Mouse (Mus musculus): Measurements from ENCODE around the gene Bid. TPM values are rescaled to one million over a fixed set of nuclear protein-coding genes. Genes with fewer than 3 reads are reported as not detected.

Bid gene
- 17.5 and 19.4 TPM in 2 replicates for polyA plus RNA-seq (2016; fragmentation: Nextera tagmentation; extraction: Ambion mirVana)

DNA sequence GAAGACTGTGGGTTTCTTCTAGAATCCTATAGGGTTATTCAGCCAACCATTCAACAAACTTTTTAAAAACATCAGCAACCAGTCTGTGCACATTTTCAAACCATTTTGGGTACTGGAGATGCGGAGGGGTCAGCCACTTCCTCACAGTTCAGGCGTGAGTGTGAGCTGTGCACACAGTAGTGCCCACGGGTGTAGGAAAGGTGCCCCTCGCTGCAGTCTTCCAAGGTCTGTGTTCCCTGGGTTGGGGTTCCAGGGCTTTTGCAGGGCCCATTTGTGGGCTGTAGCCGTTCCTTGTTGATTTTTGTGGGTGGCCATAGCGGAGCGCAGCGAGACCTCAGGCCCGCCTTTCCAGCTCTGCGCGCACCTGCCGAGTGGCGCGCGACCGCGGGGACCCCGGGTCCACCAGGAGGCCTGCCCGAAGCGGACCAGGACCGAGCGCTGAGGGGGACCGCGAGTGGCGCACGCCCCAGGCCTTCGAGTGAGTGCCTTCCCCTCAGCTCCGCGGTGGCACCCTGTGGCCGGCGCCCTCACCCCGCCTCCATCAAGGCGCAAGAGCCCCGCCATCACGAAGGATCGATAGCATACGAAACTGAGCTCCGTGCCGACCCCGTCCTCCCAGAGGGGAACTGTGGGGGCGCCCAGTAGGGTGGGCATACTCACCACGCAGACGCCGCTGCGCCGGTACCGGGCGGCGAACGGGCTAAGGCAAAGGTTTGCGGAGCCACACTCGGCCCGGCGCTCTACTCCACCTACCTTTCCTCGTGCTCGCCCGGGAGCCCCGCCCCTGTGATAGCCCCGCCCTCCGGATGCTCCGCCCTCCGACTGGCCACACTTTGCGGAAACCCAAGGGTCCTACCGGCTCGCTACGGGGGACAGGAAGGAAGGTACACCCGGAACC, at the start of gene Bid:
Gene Bid, minus strand, starts transcription at position 780 of the 898 bp plus-strand sequence.
- Histone ChIP-seq H3K36me3 (no peaks in the 10 kb centered on the region), H3K4me3 (peak within 1 kb of the TSS; percentile 69), H3K4me1 (peaks cover 12% of the 10 kb centered on the region; the same call in 1 of the 2 replicates), H3K27me3 (peaks cover 13% of the 10 kb centered on the region), H3K9ac (peak within 1 kb of the TSS; percentile 71), H3K27ac (no peak within 1 kb of the TSS), H3K4me2 (replicated peaks) (peak within 1 kb of the TSS; percentile 98), H3K9me3 (replicated peaks) (no peaks in the 10 kb centered on the region; the same call in 1 of the 2 replicates)
- under 1% methylated on average over 61 of the region's 67 CpGs for WGBS
- peak; percentile 92 for ATAC-seq (ENCODE audit: low FRiP score)

DNA sequence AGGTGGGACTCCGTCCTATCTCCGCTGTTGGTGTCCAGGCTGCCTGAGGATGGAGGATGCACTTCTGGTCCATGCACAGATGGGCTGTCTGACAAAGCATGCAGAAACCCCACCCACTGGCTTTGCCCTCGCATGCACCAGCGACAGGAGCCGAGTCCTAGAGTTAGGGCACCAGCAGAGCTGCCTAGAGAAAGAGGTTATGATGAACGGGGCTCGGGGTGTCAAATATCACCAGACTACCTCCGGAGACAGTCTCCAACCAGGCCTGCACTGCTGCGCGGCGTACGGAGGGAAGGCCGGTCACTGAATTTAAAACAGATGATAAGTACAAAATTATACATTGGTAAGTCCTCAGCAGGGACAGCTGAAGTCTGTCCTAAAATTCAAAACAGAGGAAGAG, 49.2 kb upstream of the Bid start:
- H3K4me2 ChIP-seq (replicated peaks): no peak overlapping the region
- ATAC-seq (ENCODE audit: low FRiP score): no peak
- no peak overlapping the region for H3K4me3 ChIP-seq
- 72% methylated on average over 13 of the region's 13 CpGs for WGBS
- H3K9ac ChIP-seq: no peak overlapping the region
- no peaks in the 10 kb centered on the region for H3K4me1 ChIP-seq
- no peak overlapping the region for H3K27ac ChIP-seq
- no peaks in the 10 kb centered on the region for H3K9me3 ChIP-seq (replicated peaks)
- H3K27me3 ChIP-seq: no peaks in the 10 kb centered on the region
- peaks cover 15% of the 10 kb centered on the region for H3K36me3 ChIP-seq

- Histone ChIP-seq H3K4me2 (replicated peaks) (no peak overlapping the region), H3K9ac (no peak overlapping the region), H3K4me1 (no peaks in the 10 kb centered on the region), H3K36me3 (peaks cover 16% of the 10 kb centered on the region), H3K27ac (no peak overlapping the region), H3K9me3 (replicated peaks) (no peaks in the 10 kb centered on the region), H3K27me3 (no peaks in the 10 kb centered on the region), H3K4me3 (no peak overlapping the region)
- whole genome bisulfite sequencing: 90% methylated on average over 3 of the region's 3 CpGs
- ATAC-seq (ENCODE audit: low FRiP score): no peak
Observed at GRCm38 (mm10) chr6:120964179-120964578, 47.5 kb upstream of the Bid start.

GRCm38 (mm10) chr6:120960338-120961030, 43.8 kb upstream of the Bid start:
- no peak for ATAC-seq (ENCODE audit: low FRiP score)
- H3K36me3 ChIP-seq: peaks cover 42% of the 10 kb centered on the region
- 89% methylated on average over 9 of the region's 9 CpGs for WGBS

DNA sequence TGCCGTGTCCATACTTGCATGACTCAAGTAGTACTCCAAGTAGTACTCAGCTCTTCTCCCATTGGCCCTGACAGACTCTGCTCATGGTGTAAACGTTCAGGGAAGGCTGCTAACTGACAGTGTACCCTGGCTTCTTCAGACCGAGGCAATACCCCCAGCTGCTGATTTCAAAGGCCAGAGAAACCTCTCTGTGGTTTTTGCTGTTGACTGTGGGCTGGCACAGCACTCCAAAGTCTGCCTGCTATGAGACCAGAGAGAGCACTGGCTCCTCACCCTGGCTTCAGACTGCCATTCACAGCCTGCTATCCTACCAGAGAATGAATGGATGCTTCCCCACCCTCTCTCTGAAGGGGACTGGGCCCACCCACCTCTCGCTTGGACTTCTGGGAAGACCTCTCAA, 40.7 kb upstream of the Bid start:
- ATAC-seq (ENCODE audit: low FRiP score): no peak
- H3K27me3 ChIP-seq: no peaks in the 10 kb centered on the region
- no peaks in the 10 kb centered on the region for H3K9me3 ChIP-seq (replicated peaks)
- no peak overlapping the region for H3K4me2 ChIP-seq (replicated peaks)
- H3K36me3 ChIP-seq: peaks cover 45% of the 10 kb centered on the region
- H3K4me3 ChIP-seq: no peak overlapping the region
- H3K4me1 ChIP-seq: no peaks in the 10 kb centered on the region
- no peak overlapping the region for H3K27ac ChIP-seq
- 87% methylated on average over 4 of the region's 4 CpGs for WGBS
- H3K9ac ChIP-seq: no peak overlapping the region

More at GRCm38 (mm10) chr6:120960338-120961030, 43.8 kb upstream of the Bid start:
- no peaks in the 10 kb centered on the region for H3K4me1 ChIP-seq
- no peak overlapping the region for H3K4me3 ChIP-seq
- no peak overlapping the region for H3K9ac ChIP-seq
- no peak overlapping the region for H3K27ac ChIP-seq
- H3K27me3 ChIP-seq: no peaks in the 10 kb centered on the region
- no peak overlapping the region for H3K4me2 ChIP-seq (replicated peaks)
- no peaks in the 10 kb centered on the region for H3K9me3 ChIP-seq (replicated peaks)

DNA sequence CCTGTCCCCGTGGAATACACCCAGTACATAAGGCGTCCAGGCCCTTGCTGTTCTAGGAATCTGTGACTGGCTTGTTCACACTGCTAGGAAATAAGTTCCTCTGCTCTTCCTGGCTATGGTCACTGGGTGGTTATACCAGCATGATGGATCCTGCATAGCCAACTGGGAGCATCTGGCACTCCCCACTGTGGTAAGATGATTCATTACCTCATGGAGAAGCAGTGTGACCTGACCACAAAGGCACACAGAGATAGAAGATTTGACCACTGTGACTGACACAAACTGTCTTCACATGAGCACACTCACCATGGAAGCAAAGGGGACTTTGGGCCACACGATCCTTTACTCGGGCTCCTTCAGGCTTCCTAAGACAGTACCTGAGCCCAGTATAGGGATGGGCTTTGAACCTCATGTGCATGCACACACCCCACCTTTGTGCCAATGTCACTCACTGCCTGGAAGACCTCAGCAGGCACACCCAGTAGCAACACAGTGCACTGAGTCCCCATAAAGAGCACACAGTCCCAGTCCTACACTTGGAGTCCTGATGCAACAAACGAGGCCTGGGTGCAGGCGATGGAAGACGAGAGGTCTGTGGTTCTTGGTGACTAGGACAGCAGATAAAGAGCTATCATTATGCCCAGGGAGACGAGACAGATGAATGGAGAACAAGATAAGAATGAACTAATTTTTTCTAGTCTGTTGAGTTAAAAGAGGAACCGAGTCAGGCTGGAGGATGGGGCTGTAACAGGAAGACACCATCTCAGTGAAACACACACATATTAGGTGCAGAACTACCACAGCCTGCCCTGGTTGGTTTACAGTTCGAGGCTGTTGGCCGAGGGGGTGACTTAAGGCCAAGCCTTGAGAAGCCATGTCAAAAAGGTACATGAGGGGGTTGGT, 39.9 kb upstream of the Bid start:
- Histone ChIP-seq H3K27me3 (no peaks in the 10 kb centered on the region), H3K27ac (no peak overlapping the region), H3K9ac (no peak overlapping the region), H3K36me3 (peaks cover 50% of the 10 kb centered on the region), H3K4me3 (no peak overlapping the region), H3K9me3 (replicated peaks) (no peaks in the 10 kb centered on the region), H3K4me1 (no peaks in the 10 kb centered on the region), H3K4me2 (replicated peaks) (no peak overlapping the region)
- ATAC-seq (ENCODE audit: low FRiP score): no peak
- WGBS: 91% methylated on average over 11 of the region's 11 CpGs

DNA sequence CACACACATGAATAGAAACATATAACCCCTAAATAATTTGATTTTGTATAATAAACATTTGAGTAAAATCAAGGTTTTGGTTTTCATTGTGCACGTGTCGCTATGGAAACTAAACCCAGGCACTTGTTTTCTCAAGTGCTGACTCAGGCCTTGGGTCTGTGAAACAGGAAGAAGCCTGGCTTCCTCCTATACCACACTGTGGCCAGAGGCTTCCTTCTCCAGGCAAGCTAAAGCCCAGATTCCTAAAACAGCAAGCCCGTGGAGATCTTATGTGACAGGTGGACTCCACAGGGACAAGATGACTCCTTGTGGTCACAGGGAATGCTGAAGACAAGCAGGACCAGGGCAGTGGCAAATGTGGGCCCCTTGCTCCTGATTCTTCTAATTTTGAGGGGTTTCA, 38.6 kb upstream of the Bid start:
- Histone ChIP-seq H3K27ac (no peak overlapping the region), H3K4me3 (no peak overlapping the region), H3K27me3 (no peaks in the 10 kb centered on the region), H3K9me3 (replicated peaks) (no peaks in the 10 kb centered on the region), H3K36me3 (peaks cover 51% of the 10 kb centered on the region), H3K4me2 (replicated peaks) (no peak overlapping the region), H3K9ac (no peak overlapping the region), H3K4me1 (no peaks in the 10 kb centered on the region)
- WGBS: 92% methylated on average over 3 of the region's 3 CpGs
- no peak for ATAC-seq (ENCODE audit: low FRiP score)

DNA sequence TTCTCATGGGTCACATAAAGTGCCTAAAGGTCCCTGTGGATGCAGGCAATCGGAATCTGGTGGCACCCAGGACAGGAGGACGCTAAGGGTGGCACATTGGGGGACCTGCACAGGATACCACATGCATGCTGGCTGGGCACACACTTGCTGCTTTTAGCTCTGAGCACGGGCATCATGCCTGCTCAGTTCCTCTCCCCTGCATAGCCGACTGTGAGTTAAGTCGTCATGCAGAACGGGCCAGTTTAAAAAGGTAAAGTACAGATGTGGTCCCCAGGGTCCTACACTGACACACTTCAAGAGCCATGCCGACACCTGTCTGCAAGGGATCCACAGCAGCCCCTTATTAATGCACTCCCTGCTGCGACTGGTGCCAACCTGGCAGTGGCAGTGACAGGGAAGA, 37.6 kb upstream of the Bid start:
- H3K36me3 ChIP-seq: peaks cover 55% of the 10 kb centered on the region
- ATAC-seq (ENCODE audit: low FRiP score): no peak

DNA sequence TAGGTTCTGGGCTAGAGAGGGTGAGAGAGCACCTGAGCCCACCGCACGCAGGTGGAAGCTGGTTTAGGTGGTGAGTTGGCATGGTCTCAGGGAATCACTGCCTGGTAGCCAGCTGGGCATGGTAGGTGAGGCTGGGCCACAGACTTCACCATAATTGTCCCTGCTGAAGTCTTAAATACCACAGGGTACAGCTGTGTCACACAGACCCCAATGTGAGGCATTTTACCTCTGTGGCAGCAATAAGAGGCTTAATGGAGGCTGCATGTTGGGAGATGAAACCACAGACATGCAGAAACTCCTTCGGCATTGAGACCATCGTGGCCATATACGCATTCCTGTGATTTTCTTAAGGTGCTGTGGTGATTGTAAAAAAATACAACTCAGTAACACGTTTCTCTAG, 35.8 kb upstream of the Bid start:
- H3K4me2 ChIP-seq (replicated peaks): no peak overlapping the region
- H3K4me1 ChIP-seq: no peaks in the 10 kb centered on the region
- H3K36me3 ChIP-seq: peaks cover 49% of the 10 kb centered on the region
- no peak overlapping the region for H3K4me3 ChIP-seq
- H3K9me3 ChIP-seq (replicated peaks): no peaks in the 10 kb centered on the region
- no peaks in the 10 kb centered on the region for H3K27me3 ChIP-seq
- 94% methylated on average over 6 of the region's 6 CpGs for WGBS
- no peak overlapping the region for H3K27ac ChIP-seq
- ATAC-seq (ENCODE audit: low FRiP score): no peak
- no peak overlapping the region for H3K9ac ChIP-seq

More for the DNA sequence above, 37.6 kb upstream of the Bid start:
- WGBS: 89% methylated on average over 8 of the region's 8 CpGs
- H3K9me3 ChIP-seq (replicated peaks): no peaks in the 10 kb centered on the region
- H3K4me3 ChIP-seq: no peak overlapping the region
- no peaks in the 10 kb centered on the region for H3K27me3 ChIP-seq
- no peaks in the 10 kb centered on the region for H3K4me1 ChIP-seq
- no peak overlapping the region for H3K4me2 ChIP-seq (replicated peaks)
- no peak overlapping the region for H3K27ac ChIP-seq
- no peak overlapping the region for H3K9ac ChIP-seq

- Histone ChIP-seq H3K27me3 (no peaks in the 10 kb centered on the region), H3K9ac (no peak overlapping the region), H3K4me3 (no peak overlapping the region), H3K27ac (no peak overlapping the region), H3K9me3 (replicated peaks) (no peaks in the 10 kb centered on the region), H3K4me1 (no peaks in the 10 kb centered on the region), H3K36me3 (peaks cover 47% of the 10 kb centered on the region), H3K4me2 (replicated peaks) (no peak overlapping the region)
- ATAC-seq (ENCODE audit: low FRiP score): no peak
- 94% methylated on average over 6 of the region's 6 CpGs for WGBS
Observed at GRCm38 (mm10) chr6:120951311-120951710, 34.7 kb upstream of the Bid start.

DNA sequence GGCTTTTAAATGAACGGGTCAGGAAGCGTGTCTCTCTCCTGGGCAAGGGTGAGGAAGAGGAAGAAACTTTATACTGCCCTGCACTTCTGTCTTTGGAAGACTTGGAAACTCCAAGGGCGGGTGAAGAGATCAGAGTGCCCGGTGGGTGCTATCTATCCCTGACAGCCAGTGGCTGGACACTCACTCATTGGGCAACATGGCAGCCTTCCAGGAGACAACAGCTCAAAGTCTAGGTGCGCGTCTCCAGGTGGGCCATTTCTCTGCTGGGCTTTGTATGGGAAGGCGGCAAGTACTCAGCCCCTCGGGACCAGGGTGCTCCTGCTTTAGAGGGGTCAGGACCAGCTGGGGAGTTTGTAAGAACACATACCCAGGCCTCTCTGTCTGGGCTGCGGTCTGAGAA, 28.9 kb upstream of the Bid start:
- 96% methylated on average over 9 of the region's 9 CpGs for WGBS

GRCm38 (mm10) chr6:120943964-120944363, 27.3 kb upstream of the Bid start:
- WGBS: 88% methylated on average over 5 of the region's 5 CpGs
- Histone ChIP-seq H3K36me3 (peaks cover 23% of the 10 kb centered on the region), H3K4me1 (no peaks in the 10 kb centered on the region), H3K27ac (no peak overlapping the region), H3K27me3 (no peaks in the 10 kb centered on the region), H3K4me2 (replicated peaks) (no peak overlapping the region), H3K9ac (no peak overlapping the region), H3K4me3 (no peak overlapping the region), H3K9me3 (replicated peaks) (no peaks in the 10 kb centered on the region)
- ATAC-seq (ENCODE audit: low FRiP score): no peak

More for the DNA sequence above, 28.9 kb upstream of the Bid start:
- no peak overlapping the region for H3K4me3 ChIP-seq
- no peak overlapping the region for H3K27ac ChIP-seq
- no peak overlapping the region for H3K4me2 ChIP-seq (replicated peaks)
- no peaks in the 10 kb centered on the region for H3K27me3 ChIP-seq
- no peak for ATAC-seq (ENCODE audit: low FRiP score)
- no peak overlapping the region for H3K9ac ChIP-seq
- H3K9me3 ChIP-seq (replicated peaks): no peaks in the 10 kb centered on the region
- peaks cover 34% of the 10 kb centered on the region for H3K36me3 ChIP-seq
- no peaks in the 10 kb centered on the region for H3K4me1 ChIP-seq
